Mouse (Mus musculus) C2C12 (cell line): ENCODE measurements around the gene Acot5. TPM values are rescaled to one million over a fixed set of nuclear protein-coding genes. Genes with fewer than 3 reads are reported as not detected.
"Not testable (repeated sequence)": the region's sequence is repeated elsewhere in the genome, so short reads cannot be mapped to it uniquely, and the experiment has no call there.

Experiments used
- H3K27me3 ChIP-seq: one replicate; pipeline ENCODE4 v1.6.1; 2011; ENCODE audit not compliant: control insufficient read depth, insufficient read depth, insufficient read length
- H3K36me3 ChIP-seq: one replicate; pipeline ENCODE4 v1.6.1; 2011; ENCODE audit not compliant: control insufficient read depth, insufficient read depth
- H3K4me3 ChIP-seq: one replicate; pipeline ENCODE4 v1.5.1; 2011; ENCODE audit warnings: mild to moderate bottlenecking, control low read depth; ENCODE audit not compliant: poor library complexity, insufficient read depth, severe bottlenecking
- H3K79me2 ChIP-seq: one replicate; pipeline ENCODE4 v1.6.1; 2011; ENCODE audit not compliant: control insufficient read depth, insufficient read depth
- H3K79me3 ChIP-seq: one replicate; pipeline ENCODE4 v1.6.1; 2011; ENCODE audit warnings: low read depth, control low read depth
- H3ac ChIP-seq: one replicate; pipeline ENCODE3; 2011; ENCODE audit warnings: low read depth; ENCODE audit not compliant: control insufficient read depth, insufficient read length
- CEBPB ChIP-seq: IDR thresholded peaks from one replicate; pipeline ENCODE4 v1.6.1; 2011; ENCODE audit warnings: low read depth, mild to moderate bottlenecking, control low read depth, moderate library complexity
- CTCF ChIP-seq: IDR thresholded peaks from one replicate; pipeline ENCODE4 v1.5.1; 2011; ENCODE audit not compliant: control insufficient read depth, insufficient read depth, insufficient read length
- FOSL1 ChIP-seq: IDR thresholded peaks from one replicate; pipeline ENCODE4 v1.8.0; 2011; ENCODE audit warnings: mild to moderate bottlenecking, low read length; ENCODE audit not compliant: poor library complexity, insufficient read depth, severe bottlenecking
- MAX ChIP-seq: IDR thresholded peaks from one replicate; pipeline ENCODE4 v1.6.1; 2011; ENCODE audit warnings: mild to moderate bottlenecking, control low read depth
- MYOD1 ChIP-seq: IDR thresholded peaks from one replicate; pipeline ENCODE4 v1.6.1; 2011; ENCODE audit warnings: low read depth; ENCODE audit not compliant: control insufficient read depth, insufficient read length
- MYOG ChIP-seq: IDR thresholded peaks from one replicate; pipeline ENCODE4 v1.6.1; 2011; ENCODE audit not compliant: control insufficient read depth, insufficient read length; ENCODE audit errors: extremely low read depth
- USF1 ChIP-seq: IDR thresholded peaks from one replicate; pipeline ENCODE4 v1.6.1; 2011; ENCODE audit warnings: low read depth, mild to moderate bottlenecking, control low read depth, moderate library complexity
- polyA plus RNA-seq: library from polyadenylated mRNA; unstranded; fragments of >200 nt; fragmentation: generic; extraction: Trizol; gene quantifications from one replicate; pipeline ENCODE4 v1.2.1, GENCODE M21; 2012; ENCODE audit warnings: missing spikeins

The Acot5 gene
- polyA plus RNA-seq, 1 experiment, result not detected

DNA sequence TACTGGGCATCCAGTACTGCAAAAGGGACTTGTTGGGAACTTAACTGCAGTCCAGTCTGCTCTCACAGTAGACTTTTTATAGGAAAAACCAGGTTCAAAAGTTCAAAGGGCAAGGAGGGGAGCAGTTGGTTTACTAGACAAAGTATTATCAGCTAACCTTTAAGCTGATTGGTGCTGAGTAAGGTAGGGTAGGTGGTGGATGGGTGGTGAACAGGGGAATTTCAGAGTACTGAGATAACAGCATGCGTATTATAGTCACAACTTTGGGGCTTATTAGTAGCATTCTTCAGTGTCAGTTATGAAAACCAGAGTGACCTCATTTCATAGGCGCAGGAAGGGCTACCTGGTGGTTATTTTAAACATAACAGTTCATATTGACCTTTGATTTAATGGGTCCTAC is 30.5 kb downstream of the Acot5 start:
- no peak for TF ChIP-seq MYOG
- TF ChIP-seq MYOD1, result no peak
- TF ChIP-seq CEBPB, result no peak
- no peak for TF ChIP-seq MAX
- no peak for TF ChIP-seq FOSL1
- TF ChIP-seq USF1, result no peak
- no peak for TF ChIP-seq CTCF
- no peaks in the 10 kb centered on the region for H3K79me2 ChIP-seq
- no peak overlapping the region for H3ac ChIP-seq
- no peaks in the 10 kb centered on the region for H3K36me3 ChIP-seq
- no peak overlapping the region for H3K4me3 ChIP-seq
- no peaks in the 10 kb centered on the region for H3K27me3 ChIP-seq
- no peaks in the 10 kb centered on the region for H3K79me3 ChIP-seq

DNA sequence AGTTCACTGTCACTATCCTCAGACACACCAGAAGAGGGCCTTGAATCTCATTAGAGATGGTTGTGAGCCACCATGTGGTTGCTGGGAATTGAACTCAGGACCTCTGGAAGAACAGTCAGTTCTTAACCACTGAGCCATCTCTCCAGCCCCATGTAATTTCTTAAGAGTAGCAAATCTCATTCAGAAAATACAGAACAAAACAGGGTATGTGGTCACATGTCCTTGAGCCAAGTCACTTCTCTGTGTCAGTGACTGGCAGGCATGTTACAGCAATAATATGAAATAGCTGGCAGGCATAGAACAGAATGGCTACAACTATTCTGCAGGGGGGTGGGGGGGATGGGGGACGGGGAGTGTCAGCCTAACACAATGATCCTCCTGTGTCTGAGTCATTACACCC is 30.9 kb downstream of the Acot5 start:
- H3ac ChIP-seq, result no peak overlapping the region
- no peaks in the 10 kb centered on the region for H3K27me3 ChIP-seq
- H3K4me3 ChIP-seq, result no peak overlapping the region
- H3K79me2 ChIP-seq, result no peaks in the 10 kb centered on the region
- no peaks in the 10 kb centered on the region for H3K79me3 ChIP-seq
- no peak for TF ChIP-seq MYOD1
- TF ChIP-seq USF1, result no peak
- no peak for TF ChIP-seq CEBPB
- H3K36me3 ChIP-seq, result no peaks in the 10 kb centered on the region

DNA sequence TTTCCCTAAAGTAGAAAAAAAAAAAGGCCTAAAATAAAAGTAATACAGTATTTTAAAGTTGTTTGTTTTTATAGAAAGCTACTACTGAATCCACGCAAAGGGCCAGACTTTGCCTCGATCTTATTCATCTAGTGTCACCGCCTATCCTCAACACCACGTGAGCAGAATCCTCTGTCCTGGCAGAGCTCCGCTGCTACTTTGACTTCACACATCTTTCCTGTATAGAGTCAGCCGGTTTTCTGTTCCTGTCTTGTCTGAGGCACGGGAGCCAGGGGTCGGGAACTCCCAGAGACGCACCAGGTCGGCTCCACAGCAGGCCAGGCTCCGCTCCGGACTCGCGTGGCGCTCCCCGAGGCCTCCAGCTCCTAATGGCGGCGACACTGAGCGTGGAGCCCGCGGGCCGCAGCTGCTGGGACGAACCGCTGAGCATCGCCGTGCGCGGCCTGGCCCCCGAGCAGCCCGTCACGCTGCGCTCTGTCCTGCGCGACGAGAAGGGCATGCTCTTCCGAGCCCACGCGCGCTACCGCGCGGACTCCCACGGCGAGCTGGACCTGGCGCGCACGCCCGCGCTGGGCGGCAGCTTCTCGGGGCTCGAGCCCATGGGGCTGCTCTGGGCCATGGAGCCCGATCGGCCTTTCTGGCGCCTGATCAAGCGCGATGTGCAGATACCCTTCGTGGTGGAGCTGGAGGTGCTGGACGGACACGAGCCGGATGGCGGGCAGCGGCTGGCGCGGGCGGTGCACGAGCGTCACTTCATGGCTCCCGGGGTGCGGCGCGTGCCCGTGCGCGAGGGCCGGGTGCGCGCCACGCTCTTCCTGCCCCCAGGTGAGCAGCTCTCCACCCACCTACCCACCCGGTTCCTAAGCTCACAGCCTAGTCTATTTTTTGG is 31.7 kb downstream of the Acot5 start, which contains the start of gene Acot6:
Gene Acot6 (plus strand): TSS at position 51 of the 889 bp plus-strand sequence.
- not testable (repeated sequence) for H3K27me3 ChIP-seq, H3K4me3 ChIP-seq, H3ac ChIP-seq, H3K79me2 ChIP-seq, H3K36me3 ChIP-seq, H3K79me3 ChIP-seq
- TF ChIP-seq USF1, result peak; percentile 51

DNA sequence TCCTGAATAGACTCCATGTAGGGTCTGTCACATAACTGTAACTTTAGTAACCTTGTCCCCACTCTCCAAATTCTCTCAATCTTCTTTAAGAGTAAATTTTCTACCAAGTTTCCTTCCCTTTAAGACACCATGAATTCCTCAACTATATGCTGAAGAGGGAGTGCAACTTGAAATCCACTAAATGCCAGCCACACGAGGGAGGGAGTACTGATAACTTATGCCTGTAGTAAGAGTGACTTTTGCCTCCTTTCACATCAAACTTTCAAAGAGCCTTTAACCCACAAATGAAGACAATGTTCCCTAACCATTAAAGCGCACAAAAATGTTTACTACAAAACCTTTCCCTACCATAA is 32.3 kb downstream of the Acot5 start:
- Histone ChIP-seq H3K4me3 (no peak overlapping the region), H3K79me3 (no peaks in the 10 kb centered on the region), H3ac (no peak overlapping the region), H3K79me2 (no peaks in the 10 kb centered on the region), H3K27me3 (no peaks in the 10 kb centered on the region), H3K36me3 (no peaks in the 10 kb centered on the region)
- no peak for TF ChIP-seq MYOG
- no peak for TF ChIP-seq MAX
- no peak for TF ChIP-seq MYOD1
- TF ChIP-seq CTCF, result no peak
- no peak for TF ChIP-seq USF1
- TF ChIP-seq CEBPB, result no peak
- TF ChIP-seq FOSL1, result no peak

DNA sequence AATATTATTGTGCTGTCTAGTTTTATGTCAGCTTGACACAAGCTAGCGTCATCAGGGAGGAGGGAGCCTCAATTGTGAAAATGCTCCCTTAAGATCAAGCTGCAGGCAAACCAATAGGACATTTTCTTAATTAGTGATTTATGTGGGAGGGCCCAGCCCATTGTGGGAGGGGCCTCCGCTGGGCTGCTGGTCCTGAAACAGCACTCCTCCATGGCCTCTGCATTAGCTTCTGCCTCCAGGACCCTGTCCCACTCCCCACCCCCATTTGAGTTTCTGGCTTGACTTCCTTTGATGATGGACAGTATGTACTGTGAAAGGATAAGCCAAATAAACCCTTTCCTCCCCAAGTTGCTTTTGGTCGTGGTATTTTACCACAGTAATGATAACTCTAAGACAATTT is 37.9 kb downstream of the Acot5 start:
- Histone ChIP-seq H3K4me3 (no peak overlapping the region), H3K79me2 (no peaks in the 10 kb centered on the region), H3K79me3 (no peaks in the 10 kb centered on the region), H3K27me3 (no peaks in the 10 kb centered on the region), H3K36me3 (no peaks in the 10 kb centered on the region), H3ac (no peak overlapping the region)
- TF ChIP-seq MAX (no peak), USF1 (no peak), CTCF (no peak), FOSL1 (no peak), MYOD1 (no peak), MYOG (no peak)

DNA sequence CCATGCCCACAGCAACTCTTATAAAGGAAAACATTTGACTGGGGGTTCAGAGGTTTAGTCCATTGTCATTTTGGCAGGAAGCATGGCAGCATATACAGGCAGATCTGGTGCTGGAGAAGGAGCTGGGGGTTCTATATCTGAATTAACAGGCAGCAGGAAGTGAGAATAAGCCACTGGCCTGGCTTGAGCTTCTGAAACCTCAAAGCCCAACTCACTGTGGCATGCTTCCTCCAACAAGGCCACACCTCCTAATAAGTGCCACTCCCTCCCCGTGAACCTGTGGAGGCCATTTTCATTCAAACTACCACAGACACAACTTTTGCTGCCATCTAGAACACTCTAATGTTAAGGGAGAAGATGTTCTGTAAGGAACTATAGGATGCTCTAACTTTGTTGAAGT is 38.6 kb downstream of the Acot5 start:
- Histone ChIP-seq H3K36me3 (no peaks in the 10 kb centered on the region), H3ac (no peak overlapping the region), H3K79me3 (no peaks in the 10 kb centered on the region), H3K27me3 (no peaks in the 10 kb centered on the region), H3K4me3 (no peak overlapping the region), H3K79me2 (no peaks in the 10 kb centered on the region)
- TF ChIP-seq MYOG (no peak), MAX (no peak), MYOD1 (no peak), FOSL1 (no peak), CTCF (no peak), USF1 (no peak), CEBPB (no peak)
